Mouse (Mus musculus) left cerebral cortex, adult 2 months (tissue): ENCODE measurements at regions not wholly inside any gene's neighbourhood (a gene's known extent, or its start where the extent isn't known, plus 50 kb on each side); places are given as distances from the start of the nearest gene placed in this dataset.

Experiments
- DNase-seq, 2 experiments: peaks; one replicate each; pipeline ENCODE4 v3.0.0; 2021 to 2022; ENCODE audit warnings: low spot score in 2 of 2, mixed read lengths in 1 of 2; ENCODE audit errors: extremely low spot score in 1 of 2
- H3K27ac ChIP-seq: fragments of 200-600 bp; 2 replicates; pipeline ENCODE4 v1.8.1; 2022
- H3K4me3 ChIP-seq: fragments of 200-600 bp; 2 replicates; pipeline ENCODE4 v1.8.1; 2022
- CTCF ChIP-seq: fragments of 200-600 bp; IDR thresholded peaks from 2 replicates; pipeline ENCODE4 v1.8.1; 2022; ENCODE audit warnings: antibody characterized with exemption, mild to moderate bottlenecking, moderate library complexity
- intact Hi-C: fragments of 180-260 bp; cut with DNase I; formaldehyde crosslinking; loops from one replicate; pipeline ENCODE4 v1.15.1; 2025

GRCm38 (mm10) chr6:41225382-41225781, 76.7 kb upstream of the Try4 start:
- intact Hi-C loops = no loop called here
- no peak for DNase-seq
- Histone ChIP-seq H3K4me3 (no peak overlapping the region), H3K27ac (no peak overlapping the region)
- no peak for TF ChIP-seq CTCF

- no peak for DNase-seq
- intact Hi-C loops = no loop called here
- TF ChIP-seq CTCF = no peak
- H3K4me3 ChIP-seq = no peak overlapping the region
- no peak overlapping the region for H3K27ac ChIP-seq
Observed at GRCm38 (mm10) chr6:41218415-41218814, 83.7 kb upstream of the Try4 start.

DNA sequence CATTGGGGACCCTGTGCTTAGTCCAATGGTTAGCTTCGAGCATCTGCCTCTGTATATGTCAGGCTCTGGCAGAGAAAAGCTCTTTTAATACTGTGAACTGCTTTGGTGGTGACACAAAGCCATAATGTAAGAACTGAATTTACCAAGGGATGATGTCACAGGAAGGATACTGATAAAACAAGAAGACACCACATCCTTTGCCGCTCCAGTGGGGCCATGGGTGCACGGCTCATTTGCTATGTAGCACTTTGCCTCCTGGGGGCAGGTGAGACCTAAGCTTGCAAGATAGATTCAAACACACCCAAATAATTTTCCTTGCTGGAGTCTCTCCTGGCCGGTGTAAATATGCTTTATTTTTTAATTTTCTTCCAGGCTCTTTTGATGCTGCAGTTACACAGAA, 86.2 kb upstream of the Try4 start:
- no peak for TF ChIP-seq CTCF
- no peak overlapping the region for H3K4me3 ChIP-seq
- H3K27ac ChIP-seq = no peak overlapping the region
- DNase-seq = no peak
- intact Hi-C loops = no loop called here

DNA sequence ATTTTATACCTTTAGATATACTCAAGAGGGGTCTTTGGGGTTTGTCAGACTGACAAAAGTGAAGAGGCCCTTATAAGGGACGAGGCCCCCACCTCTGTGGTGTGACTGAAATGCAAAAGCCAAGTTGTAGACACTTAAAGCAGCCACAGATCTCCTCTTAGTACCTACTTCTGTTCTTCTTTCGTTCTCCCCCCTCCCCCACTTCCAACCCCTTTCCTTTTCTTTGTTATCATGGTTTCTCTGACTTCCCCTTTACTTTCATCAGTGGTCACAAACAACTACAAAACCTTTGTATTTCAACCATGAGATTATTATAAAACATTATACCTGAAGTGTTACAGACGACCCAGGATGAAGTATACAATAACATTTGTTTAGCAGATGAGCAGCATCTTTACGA, 96.2 kb upstream of the Try4 start:
- no peak for DNase-seq
- no peak for TF ChIP-seq CTCF
- no peak overlapping the region for H3K27ac ChIP-seq
- H3K4me3 ChIP-seq = no peak overlapping the region
- intact Hi-C loops = no loop called here

DNA sequence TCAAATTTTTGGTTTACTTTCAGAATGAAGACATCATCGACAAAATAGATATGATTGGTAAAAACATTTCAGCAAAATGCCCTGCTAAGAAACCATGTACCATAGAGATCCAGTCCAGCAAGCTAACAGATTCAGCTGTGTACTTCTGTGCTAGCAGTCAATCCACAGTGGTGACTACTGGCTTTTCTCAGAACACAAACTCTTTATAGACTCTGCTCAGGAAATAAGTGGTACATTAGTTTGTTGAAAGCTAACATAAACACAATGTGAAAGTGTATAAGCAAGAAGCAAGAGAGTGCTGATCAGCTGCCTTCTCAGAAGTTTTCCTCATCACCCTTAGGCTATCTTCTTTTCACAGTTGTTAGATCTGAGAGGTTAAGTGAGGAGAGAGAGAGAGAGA, 99.2 kb upstream of the Try4 start:
- no peak for DNase-seq
- intact Hi-C loops = no loop called here
- Histone ChIP-seq H3K4me3 (no peak overlapping the region), H3K27ac (no peak overlapping the region)
- no peak for TF ChIP-seq CTCF

- no peak for DNase-seq
- Histone ChIP-seq H3K27ac (no peak overlapping the region), H3K4me3 (no peak overlapping the region)
- intact Hi-C loops = no loop called here
- no peak for TF ChIP-seq CTCF
Observed at GRCm38 (mm10) chr6:41202302-41202701, 99.8 kb upstream of the Try4 start.

DNA sequence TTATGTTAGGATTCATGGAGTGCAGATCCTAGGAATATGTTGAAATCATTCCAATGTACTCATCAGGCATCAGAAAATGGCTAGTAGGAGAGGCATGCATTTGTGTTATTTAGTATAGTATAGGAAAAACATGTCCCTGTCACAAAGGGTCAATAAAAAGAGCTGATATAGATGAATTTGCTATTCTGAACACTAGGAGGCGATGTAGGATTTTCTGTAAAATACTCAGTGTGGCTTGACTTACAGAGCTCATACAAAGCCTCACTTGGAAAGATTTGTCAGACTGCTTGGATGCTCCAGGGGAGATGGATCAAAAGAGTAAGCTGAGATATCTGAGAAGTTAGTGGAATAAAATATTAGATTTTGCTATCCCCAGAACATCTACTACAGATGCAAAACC, 107.6 kb upstream of the Try4 start:
- no peak for DNase-seq
- peak; percentile 64 for TF ChIP-seq CTCF
- intact Hi-C loops = loop anchor here (1.0 kb wide), 1 partner anchor 336 kb away; no protein-coding TSS in a partner anchor
- H3K4me3 ChIP-seq = no peak overlapping the region
- no peak overlapping the region for H3K27ac ChIP-seq

DNA sequence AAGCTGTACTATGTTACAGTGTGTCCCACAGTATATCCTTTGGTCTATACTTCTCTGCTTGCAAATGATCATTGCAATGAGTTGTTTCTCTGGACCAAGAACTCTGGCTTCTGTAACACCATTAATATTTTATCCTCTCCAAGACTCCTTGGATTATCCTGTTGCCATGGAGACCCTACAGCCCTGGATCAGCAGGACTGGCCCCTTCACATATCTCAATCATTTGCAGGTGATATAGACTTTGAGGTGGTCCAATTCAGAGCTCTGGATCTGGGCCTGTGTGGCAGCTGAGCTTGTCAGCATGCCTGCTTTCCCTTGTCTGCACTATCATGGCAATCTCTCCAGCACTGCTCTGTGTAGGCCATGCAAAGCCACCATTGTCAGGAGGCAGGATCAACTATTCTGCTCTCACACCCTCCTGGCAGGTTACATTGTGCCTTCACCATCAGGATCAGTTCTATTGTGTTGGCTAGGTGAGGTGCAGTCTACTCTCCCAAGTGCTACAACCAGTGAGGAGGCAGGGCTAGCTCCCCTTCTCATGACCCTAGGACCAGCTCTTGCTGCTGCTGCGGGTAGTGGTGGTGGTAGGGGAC, 110.2 kb upstream of the Try4 start:
- no peak for DNase-seq
- intact Hi-C loops = no loop called here
- no peak for TF ChIP-seq CTCF
- Histone ChIP-seq H3K27ac (no peak overlapping the region), H3K4me3 (no peak overlapping the region)

GRCm38 (mm10) chr6:41188910-41189309, 113.2 kb upstream of the Try4 start:
- intact Hi-C loops = no loop called here
- TF ChIP-seq CTCF = no peak
- DNase-seq = no peak
- H3K27ac ChIP-seq = no peak overlapping the region
- no peak overlapping the region for H3K4me3 ChIP-seq

DNA sequence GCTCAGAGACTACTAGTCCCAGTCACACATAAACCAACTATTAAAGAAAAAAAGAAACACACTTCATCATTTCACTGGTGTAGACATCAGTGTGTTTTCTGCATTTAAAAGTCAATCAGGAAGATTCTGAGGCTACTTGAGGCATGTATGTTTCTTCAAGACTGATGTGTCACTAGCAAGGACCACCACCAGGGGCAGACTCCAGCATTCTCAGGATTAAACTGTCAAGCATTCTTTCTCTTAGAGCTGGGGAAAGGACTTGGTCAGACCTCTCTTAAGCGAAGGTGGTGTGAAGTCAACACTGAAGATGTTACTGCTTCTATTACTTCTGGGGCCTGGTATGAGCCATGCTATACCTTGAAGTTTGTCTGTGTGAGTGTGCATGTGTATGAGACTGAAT, 114.1 kb upstream of the Try4 start:
- DNase-seq = no peak
- no peak overlapping the region for H3K4me3 ChIP-seq
- intact Hi-C loops = no loop called here
- H3K27ac ChIP-seq = no peak overlapping the region
- no peak; the same call in none of the 2 replicates for TF ChIP-seq CTCF

DNA sequence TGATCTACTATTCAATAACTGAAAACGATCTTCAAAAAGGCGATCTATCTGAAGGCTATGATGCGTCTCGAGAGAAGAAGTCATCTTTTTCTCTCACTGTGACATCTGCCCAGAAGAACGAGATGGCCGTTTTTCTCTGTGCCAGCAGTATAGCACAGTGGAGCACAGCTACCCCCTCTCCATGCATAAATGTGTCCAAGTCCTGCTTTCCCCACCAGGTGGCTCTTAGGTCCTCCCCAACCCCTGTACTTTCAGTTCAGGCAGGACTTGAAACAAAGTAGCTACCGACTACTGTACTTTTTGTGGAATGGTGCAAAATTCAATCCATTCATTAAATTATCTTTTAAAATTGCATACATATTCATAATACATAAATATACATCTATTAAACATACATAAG, 123.2 kb upstream of the Try4 start:
- no peak overlapping the region for H3K27ac ChIP-seq
- intact Hi-C loops = no loop called here
- no peak for DNase-seq
- H3K4me3 ChIP-seq = no peak overlapping the region
- peak; percentile 14 for TF ChIP-seq CTCF

DNA sequence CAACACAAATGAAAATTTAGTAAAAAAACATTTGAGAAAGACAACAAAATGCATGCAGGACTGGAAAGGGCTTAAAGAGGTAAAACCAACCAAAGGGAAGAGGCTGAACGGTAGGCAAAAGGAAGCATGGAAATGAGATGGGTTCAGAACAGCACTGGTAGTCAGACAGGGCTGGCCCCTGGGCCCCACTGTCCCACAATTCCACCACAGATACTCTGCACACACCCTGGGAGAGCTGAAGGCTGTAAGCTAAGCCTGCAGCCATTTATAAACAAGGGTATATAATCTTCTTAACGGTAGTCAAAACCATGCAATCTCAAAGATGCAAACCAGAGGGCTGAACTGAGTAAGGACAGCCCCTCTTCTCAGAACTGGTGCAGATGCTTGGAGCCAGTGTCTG, 124.0 kb upstream of the Try4 start:
- Histone ChIP-seq H3K27ac (no peak overlapping the region), H3K4me3 (no peak overlapping the region)
- intact Hi-C loops = no loop called here
- no peak for DNase-seq
- TF ChIP-seq CTCF = no peak

GRCm38 (mm10) chr6:41177152-41177551, 124.9 kb upstream of the Try4 start:
- no peak for DNase-seq
- Histone ChIP-seq H3K4me3 (no peak overlapping the region), H3K27ac (no peak overlapping the region)
- TF ChIP-seq CTCF = no peak
- intact Hi-C loops = no loop called here
